Mouse (Mus musculus): Measurements from ENCODE around the gene Hist2h3c2. TPM values are rescaled to one million over a fixed set of nuclear protein-coding genes. Genes with fewer than 3 reads are reported as not detected.

Gene Hist2h3c2
- polyA plus RNA-seq, 2 experiments, result 14.6 to 91.6 TPM

- Histone ChIP-seq H3K9me3 (ENCODE audit: control insufficient read depth, low read length) (no peaks in the 10 kb centered on the region), H3K9ac (replicated peaks) (no peak overlapping the region), H3K36me3 (replicated peaks; ENCODE audit: control insufficient read depth, insufficient read depth, low read depth) (no peaks in the 10 kb centered on the region), H3K4me2 (ENCODE audit: low read depth) (no peak overlapping the region), H3K27me3 (ENCODE audit: control insufficient read depth, insufficient read depth, low read length) (no peaks in the 10 kb centered on the region), H3K4me3 (ENCODE audit: insufficient read depth in 1 of 2, low read depth in 2 of 2, low read length in 2 of 2) (no peak overlapping the region), H3K4me1 (replicated peaks; ENCODE audit: control insufficient read depth in 2 of 2, insufficient read depth in 2 of 2, low read length in 1 of 2) (peaks cover 30 to 34% of the 10 kb centered on the region in 2 experiments), H3K27ac (no peak overlapping the region)
- no peak for TF ChIP-seq CTCF (IDR thresholded peaks at IDR 0.05; ENCODE audit: low read depth)
- no peak for TF ChIP-seq EP300 (IDR thresholded peaks at IDR 0.05; ENCODE audit: low read depth)
- no peak for DNase-seq (ENCODE audit: low read depth in 3 of 3, low spot score in 3 of 3)
- ATAC-seq (ENCODE audit: insufficient read depth), result no peak
- 81% methylated on average over 5 of the region's 5 CpGs for WGBS (ENCODE audit: insufficient replicate concordance)
Measured at GRCm38 (mm10) chr3:96260220-96260619, 21.3 kb upstream of the Hist2h3c2 start.

GRCm38 (mm10) chr3:96257190-96257589 lies 18.3 kb upstream of the Hist2h3c2 start:
- no peak for ATAC-seq (ENCODE audit: insufficient read depth)
- H3K27me3 ChIP-seq (ENCODE audit: control insufficient read depth, insufficient read depth, low read length), result no peaks in the 10 kb centered on the region
- 66% methylated on average over 3 of the region's 3 CpGs for WGBS (ENCODE audit: insufficient replicate concordance)
- TF ChIP-seq EP300 (IDR thresholded peaks at IDR 0.05; ENCODE audit: low read depth), result no peak
- no peak for TF ChIP-seq CTCF (IDR thresholded peaks at IDR 0.05; ENCODE audit: low read depth)
- no peaks in the 10 kb centered on the region for H3K9me3 ChIP-seq (ENCODE audit: control insufficient read depth, low read length)
- H3K4me1 ChIP-seq (replicated peaks; ENCODE audit: control insufficient read depth in 2 of 2, insufficient read depth in 2 of 2, low read length in 1 of 2), result peaks cover 34 to 37% of the 10 kb centered on the region in 2 experiments
- no peak overlapping the region for H3K4me2 ChIP-seq (ENCODE audit: low read depth)
- no peak overlapping the region for H3K4me3 ChIP-seq (ENCODE audit: insufficient read depth in 1 of 2, low read depth in 2 of 2, low read length in 2 of 2)
- H3K27ac ChIP-seq, result no peak overlapping the region
- no peak overlapping the region for H3K9ac ChIP-seq (replicated peaks)
- no peaks in the 10 kb centered on the region for H3K36me3 ChIP-seq (replicated peaks; ENCODE audit: control insufficient read depth, insufficient read depth, low read depth)
- DNase-seq (ENCODE audit: low read depth in 3 of 3, low spot score in 3 of 3), result no peak

GRCm38 (mm10) chr3:96255926-96256593 lies 17.1 kb upstream of the Hist2h3c2 start:
- Histone ChIP-seq H3K27me3 (ENCODE audit: control insufficient read depth, insufficient read depth, low read length) (no peaks in the 10 kb centered on the region), H3K36me3 (replicated peaks; ENCODE audit: control insufficient read depth, insufficient read depth, low read depth) (no peaks in the 10 kb centered on the region), H3K9ac (replicated peaks) (no peak overlapping the region), H3K27ac (peak overlapping the region; percentile 11), H3K4me2 (ENCODE audit: low read depth) (no peak overlapping the region), H3K4me1 (replicated peaks; ENCODE audit: control insufficient read depth in 2 of 2, insufficient read depth in 2 of 2, low read length in 1 of 2) (peaks cover 28 to 34% of the 10 kb centered on the region in 2 experiments), H3K9me3 (ENCODE audit: control insufficient read depth, low read length) (no peaks in the 10 kb centered on the region), H3K4me3 (ENCODE audit: insufficient read depth in 1 of 2, low read depth in 2 of 2, low read length in 2 of 2) (no peak overlapping the region)
- DNase-seq (ENCODE audit: low read depth in 3 of 3, low spot score in 3 of 3) (no peak), ATAC-seq (ENCODE audit: insufficient read depth) (no peak)
- TF ChIP-seq EP300 (IDR thresholded peaks at IDR 0.05; ENCODE audit: low read depth), result no peak
- no peak for TF ChIP-seq CTCF (IDR thresholded peaks at IDR 0.05; ENCODE audit: low read depth)
- 53% methylated on average over 5 of the region's 5 CpGs for WGBS (ENCODE audit: insufficient replicate concordance)

GRCm38 (mm10) chr3:96254683-96255355 lies 15.9 kb upstream of the Hist2h3c2 start:
- Histone ChIP-seq H3K27ac (peak overlapping the region; percentile 77), H3K36me3 (replicated peaks; ENCODE audit: control insufficient read depth, insufficient read depth, low read depth) (no peaks in the 10 kb centered on the region), H3K9me3 (ENCODE audit: control insufficient read depth, low read length) (no peaks in the 10 kb centered on the region), H3K4me1 (replicated peaks; ENCODE audit: control insufficient read depth in 2 of 2, insufficient read depth in 2 of 2, low read length in 1 of 2) (peaks cover 33 to 42% of the 10 kb centered on the region in 2 experiments), H3K4me2 (ENCODE audit: low read depth) (peak overlapping the region; percentile 50), H3K27me3 (ENCODE audit: control insufficient read depth, insufficient read depth, low read length) (no peaks in the 10 kb centered on the region), H3K4me3 (ENCODE audit: insufficient read depth in 1 of 2, low read depth in 2 of 2, low read length in 2 of 2) (no peak overlapping the region), H3K9ac (replicated peaks) (peak overlapping the region; percentile 41)
- DNase-seq (ENCODE audit: low read depth in 3 of 3, low spot score in 3 of 3) (peak; percentile 75 to 77 (median 76)), ATAC-seq (ENCODE audit: insufficient read depth) (peak; percentile 88)
- TF ChIP-seq EP300 (IDR thresholded peaks at IDR 0.05; ENCODE audit: low read depth), result peak; percentile 87
- no peak for TF ChIP-seq CTCF (IDR thresholded peaks at IDR 0.05; ENCODE audit: low read depth)
- WGBS (ENCODE audit: insufficient replicate concordance), result 19% methylated on average over 10 of the region's 10 CpGs

GRCm38 (mm10) chr3:96251787-96252186 lies 12.9 kb upstream of the Hist2h3c2 start:
- H3K4me1 ChIP-seq (replicated peaks; ENCODE audit: control insufficient read depth in 2 of 2, insufficient read depth in 2 of 2, low read length in 1 of 2), result peaks cover 39 to 51% of the 10 kb centered on the region in 2 experiments
- no peaks in the 10 kb centered on the region for H3K36me3 ChIP-seq (replicated peaks; ENCODE audit: control insufficient read depth, insufficient read depth, low read depth)
- H3K9me3 ChIP-seq (ENCODE audit: control insufficient read depth, low read length), result no peaks in the 10 kb centered on the region
- H3K27ac ChIP-seq, result no peak overlapping the region
- H3K4me2 ChIP-seq (ENCODE audit: low read depth), result no peak overlapping the region
- no peak for TF ChIP-seq CTCF (IDR thresholded peaks at IDR 0.05; ENCODE audit: low read depth)
- no peak for TF ChIP-seq EP300 (IDR thresholded peaks at IDR 0.05; ENCODE audit: low read depth)
- no peak for ATAC-seq (ENCODE audit: insufficient read depth)
- no peaks in the 10 kb centered on the region for H3K27me3 ChIP-seq (ENCODE audit: control insufficient read depth, insufficient read depth, low read length)
- no peak overlapping the region for H3K4me3 ChIP-seq (ENCODE audit: insufficient read depth in 1 of 2, low read depth in 2 of 2, low read length in 2 of 2)
- DNase-seq (ENCODE audit: low read depth in 3 of 3, low spot score in 3 of 3), result no peak
- H3K9ac ChIP-seq (replicated peaks), result no peak overlapping the region
- 71% methylated on average over 3 of the region's 3 CpGs for WGBS (ENCODE audit: insufficient replicate concordance)

Measured in liver, embryonic 14.5 days (tissue).